Mouse (Mus musculus) midbrain, embryonic 14.5 days (tissue): ENCODE results near the gene Man1b1. TPM values are rescaled to one million over a fixed set of nuclear protein-coding genes. Genes with fewer than 3 reads are reported as not detected.
A peak's percentile ranks its signal among the peaks of the same experiment; 100 is the strongest.

Experiments used
- ATAC-seq: fragments of 200-750 bp; cut with Nextera tagmentation; 2 replicates; pipeline ENCODE4 v1.8.0; 2017; ENCODE audit warnings: moderate number of reproducible peaks, moderate library complexity; ENCODE audit not compliant: low FRiP score, low TSS enrichment
- DNase-seq: peaks from one replicate; pipeline ENCODE4 v3.0.0-alpha.2; 2015
- H3K27ac ChIP-seq: fragments of 300-500 bp; sonication (generic); replicated peaks from 2 replicates; pipeline ENCODE4 v1.5.1; 2014; ENCODE audit warnings: mild to moderate bottlenecking, low read depth, low read length, moderate library complexity
- H3K27me3 ChIP-seq: fragments of 300-500 bp; sonication (generic); 2 replicates; pipeline ENCODE4 v1.6.1; 2014; ENCODE audit warnings: low read length, control low read depth, mixed read lengths; ENCODE audit not compliant: control insufficient read depth, insufficient read depth
- H3K36me3 ChIP-seq: fragments of 300-500 bp; sonication (generic); 2 replicates; pipeline ENCODE4 v1.6.1; 2014; ENCODE audit warnings: low read length, control low read depth; ENCODE audit not compliant: control insufficient read depth, insufficient read depth
- H3K4me1 ChIP-seq: fragments of 300-500 bp; sonication (generic); 2 replicates; pipeline ENCODE4 v1.6.1; 2014; ENCODE audit warnings: mild to moderate bottlenecking, antibody characterized with exemption, low read length, control low read depth; ENCODE audit not compliant: control insufficient read depth, insufficient read depth
- H3K4me2 ChIP-seq: fragments of 300-500 bp; sonication (generic); 2 replicates; pipeline ENCODE4 v1.6.1; 2014; ENCODE audit warnings: mild to moderate bottlenecking, low read length, moderate library complexity
- H3K4me3 ChIP-seq: fragments of 300-500 bp; sonication (generic); replicated peaks from 2 replicates; pipeline ENCODE4 v1.5.1; 2014; ENCODE audit warnings: low read depth, low read length
- H3K9ac ChIP-seq: fragments of 300-500 bp; sonication (generic); replicated peaks from 2 replicates; pipeline ENCODE4 v1.6.1; 2014; ENCODE audit warnings: mild to moderate bottlenecking, low read length, moderate library complexity
- H3K9me3 ChIP-seq: fragments of 300-500 bp; sonication (generic); 2 replicates; pipeline ENCODE4 v1.6.1; 2016; ENCODE audit warnings: low read length, control low read depth, mixed read lengths; ENCODE audit not compliant: control insufficient read depth
- WGBS: fragments of 180-500 bp; shearing (Covaris S2); extraction: QIAGEN DNeasy Blood & Tissue Kit; methylation state at CpG from one replicate; pipeline ENCODE4 v1.1.7; 2014; 5-methylcytosine and 5-hydroxymethylcytosine counted together
- polyA plus RNA-seq: library from polyadenylated mRNA; unstranded; fragments of >200 nt; fragmentation: Nextera tagmentation; extraction: Ambion mirVana; gene quantifications from 2 replicates; pipeline ENCODE4 v1.2.1, GENCODE M21; 2014

The Man1b1 gene
- polyA plus RNA-seq, 1 experiment from 2014 or later = 71.2 TPM

GRCm38 (mm10) chr2:25364313-25364712 is 32.2 kb downstream of the Man1b1 start:
- H3K27me3 ChIP-seq = peaks cover 25% of the 10 kb centered on the region; the same call in 1 of the 2 replicates
- 0 out of 2 replicates have a peak overlapping the region, but pooled peaks have one; percentile 48 for H3K4me3 ChIP-seq
- no peaks in the 10 kb centered on the region for H3K9me3 ChIP-seq
- H3K27ac ChIP-seq = no peak overlapping the region
- no peaks in the 10 kb centered on the region for H3K4me1 ChIP-seq
- ATAC-seq (no peak), DNase-seq (no peak)
- no peaks in the 10 kb centered on the region for H3K36me3 ChIP-seq
- 86% methylated on average over 4 of the region's 4 CpGs for WGBS
- no peak overlapping the region; the same call in 1 of the 2 replicates for H3K4me2 ChIP-seq
- H3K9ac ChIP-seq = no peak overlapping the region

- DNase-seq (no peak), ATAC-seq (no peak)
- Histone ChIP-seq H3K27ac (no peak overlapping the region), H3K9me3 (no peaks in the 10 kb centered on the region), H3K9ac (peak overlapping the region; percentile 57), H3K4me3 (peak overlapping the region; percentile 48), H3K36me3 (no peaks in the 10 kb centered on the region), H3K4me2 (peak overlapping the region; percentile 95), H3K4me1 (no peaks in the 10 kb centered on the region), H3K27me3 (peaks cover 25% of the 10 kb centered on the region; the same call in 1 of the 2 replicates)
- WGBS = 32% methylated on average over 9 of the region's 9 CpGs
Observed at GRCm38 (mm10) chr2:25364761-25365090, 32.6 kb downstream of the Man1b1 start.

- no peaks in the 10 kb centered on the region for H3K4me1 ChIP-seq
- H3K27me3 ChIP-seq = peaks cover 25% of the 10 kb centered on the region; the same call in 1 of the 2 replicates
- H3K27ac ChIP-seq = no peak within 1 kb of the TSS
- H3K36me3 ChIP-seq = no peaks in the 10 kb centered on the region
- peak within 1 kb of the TSS; percentile 48 for H3K4me3 ChIP-seq
- no peaks in the 10 kb centered on the region for H3K9me3 ChIP-seq
- H3K4me2 ChIP-seq = peak within 1 kb of the TSS; percentile 95
- WGBS = 1% methylated on average over 54 of the region's 54 CpGs
- peak within 1 kb of the TSS; percentile 57 for H3K9ac ChIP-seq
- ATAC-seq = 0 out of 2 replicates have a peak, but pooled peaks have one; percentile 34
- peak; percentile 79 for DNase-seq
Observed at GRCm38 (mm10) chr2:25365091-25365761, 33.1 kb downstream of the Man1b1 start, which contains the start of gene Uap1l1. TSS of gene Uap1l1 (minus strand) at chr2:25365682.

- Histone ChIP-seq H3K27ac (no peak overlapping the region), H3K27me3 (peaks cover 9% of the 10 kb centered on the region; the same call in 1 of the 2 replicates)
- WGBS = 92% methylated on average over 3 of the region's 3 CpGs
Observed at GRCm38 (mm10) chr2:25369996-25370395, 37.9 kb downstream of the Man1b1 start.

GRCm38 (mm10) chr2:25371764-25372643 is 39.9 kb downstream of the Man1b1 start, which contains the start of gene Sapcd2:
TSS of gene Sapcd2 (plus strand) at chr2:25372321.
- no peaks in the 10 kb centered on the region for H3K27me3 ChIP-seq
- under 1% methylated on average over 65 of the region's 65 CpGs for WGBS
- peak within 1 kb of the TSS; percentile 67 for H3K4me3 ChIP-seq
- peak; percentile 91 for ATAC-seq
- H3K4me1 ChIP-seq = peaks cover 16% of the 10 kb centered on the region; the same call in 1 of the 2 replicates
- peak within 1 kb of the TSS; percentile 97 for H3K4me2 ChIP-seq
- peak within 1 kb of the TSS; percentile 55 for H3K9ac ChIP-seq
- H3K36me3 ChIP-seq = no peaks in the 10 kb centered on the region
- H3K27ac ChIP-seq = peak within 1 kb of the TSS; percentile 27; the same call in 1 of the 2 replicates
- H3K9me3 ChIP-seq = no peaks in the 10 kb centered on the region
- DNase-seq = peak; percentile 92

More at GRCm38 (mm10) chr2:25369996-25370395, 37.9 kb downstream of the Man1b1 start:
- ATAC-seq = no peak
- Histone ChIP-seq H3K9me3 (no peaks in the 10 kb centered on the region), H3K4me3 (no peak overlapping the region), H3K36me3 (no peaks in the 10 kb centered on the region), H3K9ac (no peak overlapping the region), H3K4me1 (peaks cover 16% of the 10 kb centered on the region; the same call in 1 of the 2 replicates), H3K4me2 (no peak overlapping the region)
- no peak for DNase-seq

GRCm38 (mm10) chr2:25372644-25373391 is 40.7 kb downstream of the Man1b1 start:
- H3K36me3 ChIP-seq = no peaks in the 10 kb centered on the region
- ATAC-seq = no peak; the same call in 1 of the 2 replicates
- H3K4me2 ChIP-seq = peak overlapping the region; percentile 97
- peak overlapping the region; percentile 55 for H3K9ac ChIP-seq
- H3K9me3 ChIP-seq = no peaks in the 10 kb centered on the region
- H3K27ac ChIP-seq = no peak overlapping the region
- H3K27me3 ChIP-seq = no peaks in the 10 kb centered on the region
- WGBS = 3% methylated on average over 42 of the region's 42 CpGs
- DNase-seq = no peak
- H3K4me1 ChIP-seq = peaks cover 16% of the 10 kb centered on the region; the same call in 1 of the 2 replicates
- H3K4me3 ChIP-seq = peak overlapping the region; percentile 67

- Histone ChIP-seq H3K27me3 (no peaks in the 10 kb centered on the region), H3K9ac (peak overlapping the region; percentile 55; the same call in 1 of the 2 replicates), H3K4me3 (peak overlapping the region; percentile 67), H3K27ac (no peak overlapping the region), H3K4me2 (peak overlapping the region; percentile 97), H3K9me3 (no peaks in the 10 kb centered on the region), H3K36me3 (no peaks in the 10 kb centered on the region), H3K4me1 (peaks cover 16% of the 10 kb centered on the region; the same call in 1 of the 2 replicates)
- DNase-seq (no peak), ATAC-seq (no peak)
- WGBS = 22% methylated on average over 2 of the region's 2 CpGs
Observed at GRCm38 (mm10) chr2:25373431-25373830, 41.3 kb downstream of the Man1b1 start.

- Histone ChIP-seq H3K4me3 (no peak overlapping the region), H3K4me2 (no peak overlapping the region), H3K27me3 (no peaks in the 10 kb centered on the region), H3K27ac (no peak overlapping the region), H3K4me1 (peaks cover 16% of the 10 kb centered on the region; the same call in 1 of the 2 replicates), H3K9ac (0 out of 2 replicates have a peak overlapping the region, but pooled peaks have one; percentile 10), H3K36me3 (no peaks in the 10 kb centered on the region), H3K9me3 (no peaks in the 10 kb centered on the region)
- DNase-seq (peak; percentile 81), ATAC-seq (no peak)
- WGBS = 70% methylated on average over 4 of the region's 4 CpGs
Observed at GRCm38 (mm10) chr2:25376589-25376988, 44.5 kb downstream of the Man1b1 start.
